Mouse (Mus musculus): ENCODE results near the gene Mul1. TPM values are rescaled to one million over a fixed set of nuclear protein-coding genes. Genes with fewer than 3 reads are reported as not detected.
A peak's percentile ranks its signal among the peaks of the same experiment; 100 is the strongest.

Mul1 gene
- polyA plus RNA-seq, 1 experiment: not detected

- Histone ChIP-seq H3K4me3 (ENCODE audit: insufficient read depth, low read depth, low read length) (no peak overlapping the region), H3K27ac (ENCODE audit: insufficient read depth, low read depth, low read length) (no peak overlapping the region), H3K4me1 (ENCODE audit: control insufficient read depth, insufficient read depth, low read length) (peaks cover 2% of the 10 kb centered on the region; the same call in 1 of the 2 replicates)
- 32% methylated on average over 22 of the region's 22 CpGs for WGBS
- TF ChIP-seq CTCF (IDR thresholded peaks at IDR 0.05; ENCODE audit: insufficient read depth, low read depth, low read length) (peak; percentile 44; the same call in 1 of the 2 replicates), POLR2A (IDR thresholded peaks at IDR 0.05; ENCODE audit: insufficient read depth, low read depth, low read length) (no peak)
Measured at GRCm38 (mm10) chr4:138426778-138427705, 7.4 kb upstream of the Mul1 start.

DNA sequence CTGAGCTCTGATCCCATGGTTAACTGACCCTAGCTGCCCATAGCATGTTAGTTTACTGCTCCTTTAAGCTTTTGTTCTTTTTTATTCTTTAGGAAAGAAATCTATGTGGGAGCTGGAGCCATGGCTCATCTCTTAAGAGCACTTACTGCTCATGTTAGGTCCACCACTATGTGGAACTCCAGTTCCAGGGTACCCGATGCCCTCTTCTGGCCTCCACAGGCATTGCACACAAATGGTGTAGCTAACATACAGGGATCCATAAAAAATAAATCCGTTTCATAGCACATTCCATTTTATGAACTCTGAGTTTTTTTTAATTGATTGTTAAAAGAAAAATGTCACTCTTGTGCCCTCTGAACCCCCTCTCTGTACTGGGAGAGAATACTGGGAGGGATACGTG lies 4.7 kb upstream of the Mul1 start:
- TF ChIP-seq CTCF (IDR thresholded peaks at IDR 0.05; ENCODE audit: insufficient read depth, low read depth, low read length): no peak
- no peak for TF ChIP-seq POLR2A (IDR thresholded peaks at IDR 0.05; ENCODE audit: insufficient read depth, low read depth, low read length)
- 42% methylated on average over 3 of the region's 3 CpGs for WGBS
- Histone ChIP-seq H3K27ac (ENCODE audit: insufficient read depth, low read depth, low read length) (no peak overlapping the region), H3K4me1 (ENCODE audit: control insufficient read depth, insufficient read depth, low read length) (peaks cover 2% of the 10 kb centered on the region; the same call in 1 of the 2 replicates), H3K4me3 (ENCODE audit: insufficient read depth, low read depth, low read length) (no peak overlapping the region)

DNA sequence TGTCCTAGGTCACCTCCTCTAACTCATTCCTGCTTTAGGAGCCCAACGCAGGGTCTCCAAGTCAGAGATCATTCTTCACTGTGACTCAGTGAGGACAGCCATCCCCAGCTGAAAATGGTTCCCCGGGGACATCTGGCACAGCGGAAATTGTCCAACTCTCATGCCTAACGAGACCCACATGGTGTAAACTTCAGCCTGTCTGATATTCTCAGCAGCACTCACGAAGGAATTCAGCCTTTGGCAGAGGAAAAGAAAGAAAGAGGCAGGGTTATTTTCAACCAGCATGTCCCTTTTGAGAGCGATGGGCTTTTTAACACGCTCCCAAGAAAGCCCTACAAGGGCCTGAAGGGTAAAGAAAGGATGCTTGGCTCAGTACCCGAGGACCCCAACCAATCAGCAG lies 3.1 kb upstream of the Mul1 start:
- Histone ChIP-seq H3K4me3 (ENCODE audit: insufficient read depth, low read depth, low read length) (no peak overlapping the region), H3K4me1 (ENCODE audit: control insufficient read depth, insufficient read depth, low read length) (peaks cover 8% of the 10 kb centered on the region), H3K27ac (ENCODE audit: insufficient read depth, low read depth, low read length) (no peak overlapping the region)
- TF ChIP-seq POLR2A (IDR thresholded peaks at IDR 0.05; ENCODE audit: insufficient read depth, low read depth, low read length) (no peak), CTCF (IDR thresholded peaks at IDR 0.05; ENCODE audit: insufficient read depth, low read depth, low read length) (no peak)
- WGBS: 17% methylated on average over 8 of the region's 8 CpGs

- no peak for TF ChIP-seq POLR2A (IDR thresholded peaks at IDR 0.05; ENCODE audit: insufficient read depth, low read depth, low read length)
- no peak for TF ChIP-seq CTCF (IDR thresholded peaks at IDR 0.05; ENCODE audit: insufficient read depth, low read depth, low read length)
- H3K27ac ChIP-seq (ENCODE audit: insufficient read depth, low read depth, low read length): no peak overlapping the region
- H3K4me3 ChIP-seq (ENCODE audit: insufficient read depth, low read depth, low read length): no peak overlapping the region
- H3K4me1 ChIP-seq (ENCODE audit: control insufficient read depth, insufficient read depth, low read length): peaks cover 8% of the 10 kb centered on the region
- WGBS: 71% methylated on average over 3 of the region's 3 CpGs
Measured at GRCm38 (mm10) chr4:138440062-138440461, 5.6 kb downstream of the Mul1 start.

GRCm38 (mm10) chr4:138444941-138445340 lies 10.5 kb downstream of the Mul1 start:
- TF ChIP-seq CTCF (IDR thresholded peaks at IDR 0.05; ENCODE audit: insufficient read depth, low read depth, low read length): no peak
- no peak for TF ChIP-seq POLR2A (IDR thresholded peaks at IDR 0.05; ENCODE audit: insufficient read depth, low read depth, low read length)
- H3K4me1 ChIP-seq (ENCODE audit: control insufficient read depth, insufficient read depth, low read length): peaks cover 26% of the 10 kb centered on the region
- no peak overlapping the region for H3K4me3 ChIP-seq (ENCODE audit: insufficient read depth, low read depth, low read length)
- H3K27ac ChIP-seq (ENCODE audit: insufficient read depth, low read depth, low read length): no peak overlapping the region
- WGBS: 36% methylated on average over 5 of the region's 5 CpGs

DNA sequence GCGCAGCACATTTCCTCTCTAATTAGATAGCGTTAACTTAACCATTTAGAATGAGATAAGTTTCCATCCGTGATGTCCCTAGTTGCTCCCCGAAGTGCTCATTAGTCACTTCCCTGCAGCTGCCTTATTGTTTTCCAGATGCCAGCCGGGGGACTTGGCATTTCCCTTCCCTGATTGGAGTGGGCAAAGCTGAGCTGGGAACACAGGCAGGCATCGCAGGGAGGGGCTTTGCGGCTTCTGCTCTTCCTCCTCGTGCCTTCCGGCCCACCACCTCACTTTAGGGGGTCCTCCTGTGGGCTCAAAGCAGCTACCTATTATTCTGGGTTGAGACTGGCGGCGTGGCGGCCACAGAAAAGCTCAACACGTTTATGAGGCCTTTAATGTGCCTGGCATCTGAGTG lies 12.5 kb downstream of the Mul1 start:
- 3% methylated on average over 13 of the region's 13 CpGs for WGBS
- Histone ChIP-seq H3K27ac (ENCODE audit: insufficient read depth, low read depth, low read length) (peak overlapping the region; percentile 93), H3K4me3 (ENCODE audit: insufficient read depth, low read depth, low read length) (no peak overlapping the region), H3K4me1 (ENCODE audit: control insufficient read depth, insufficient read depth, low read length) (peaks cover 26% of the 10 kb centered on the region)
- TF ChIP-seq CTCF (IDR thresholded peaks at IDR 0.05; ENCODE audit: insufficient read depth, low read depth, low read length) (no peak), POLR2A (IDR thresholded peaks at IDR 0.05; ENCODE audit: insufficient read depth, low read depth, low read length) (no peak)

GRCm38 (mm10) chr4:138447387-138447786 lies 12.9 kb downstream of the Mul1 start:
- peaks cover 26% of the 10 kb centered on the region for H3K4me1 ChIP-seq (ENCODE audit: control insufficient read depth, insufficient read depth, low read length)
- no peak overlapping the region for H3K4me3 ChIP-seq (ENCODE audit: insufficient read depth, low read depth, low read length)
- under 1% methylated on average over 8 of the region's 8 CpGs for WGBS
- TF ChIP-seq POLR2A (IDR thresholded peaks at IDR 0.05; ENCODE audit: insufficient read depth, low read depth, low read length) (no peak), CTCF (IDR thresholded peaks at IDR 0.05; ENCODE audit: insufficient read depth, low read depth, low read length) (peak; percentile 96)
- peak overlapping the region; percentile 93 for H3K27ac ChIP-seq (ENCODE audit: insufficient read depth, low read depth, low read length)

DNA sequence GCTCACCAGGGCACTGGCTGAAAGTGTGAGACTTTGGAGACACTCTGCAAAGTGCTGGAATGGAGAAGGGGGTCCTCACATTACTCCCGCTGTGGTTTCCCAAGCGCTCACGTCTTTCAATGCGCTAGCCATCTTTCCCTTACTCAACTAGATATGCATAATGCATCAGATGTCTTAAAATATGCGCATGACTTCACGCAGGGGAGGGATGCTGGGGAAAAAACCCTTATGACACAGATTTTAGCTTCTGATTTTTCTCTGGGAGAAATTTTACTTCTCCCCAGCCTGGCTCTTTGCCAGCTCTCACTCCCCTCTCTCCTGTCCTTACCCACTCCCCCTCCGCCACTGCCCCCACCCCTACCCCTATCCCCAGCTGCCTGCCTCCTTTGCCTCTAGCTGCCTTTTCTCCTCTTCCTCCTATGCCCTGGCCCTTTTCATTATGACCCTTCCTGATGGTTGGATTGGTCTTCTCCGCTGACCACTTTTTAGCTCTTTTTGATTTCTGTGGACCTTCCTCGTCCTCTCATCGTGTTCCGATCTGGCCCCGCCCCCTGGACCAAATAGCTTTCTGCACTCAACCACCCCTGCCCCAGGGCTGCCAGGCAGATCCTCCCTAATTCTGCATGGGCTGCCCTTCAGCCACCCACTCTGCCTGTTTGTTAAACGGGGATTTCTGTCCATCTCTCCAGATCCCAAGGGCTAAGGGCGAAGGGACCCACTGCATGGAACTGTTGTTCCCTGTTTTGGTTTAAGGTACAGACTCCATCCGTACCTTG lies 13.5 kb downstream of the Mul1 start:
- WGBS: 37% methylated on average over 15 of the region's 15 CpGs
- TF ChIP-seq CTCF (IDR thresholded peaks at IDR 0.05; ENCODE audit: insufficient read depth, low read depth, low read length) (no peak), POLR2A (IDR thresholded peaks at IDR 0.05; ENCODE audit: insufficient read depth, low read depth, low read length) (no peak)
- Histone ChIP-seq H3K4me3 (ENCODE audit: insufficient read depth, low read depth, low read length) (no peak overlapping the region), H3K27ac (ENCODE audit: insufficient read depth, low read depth, low read length) (peak overlapping the region; percentile 23; the same call in 1 of the 2 replicates), H3K4me1 (ENCODE audit: control insufficient read depth, insufficient read depth, low read length) (peaks cover 31% of the 10 kb centered on the region)

Measured in olfactory bulb, adult 2 months (tissue).